Mouse (Mus musculus) cerebellum, adult (tissue): ENCODE results near the gene Mpdu1.
"Not testable (repeated sequence)": the region's sequence is repeated elsewhere in the genome, so short reads cannot be mapped to it uniquely, and the experiment has no call there.

Experiments used
- ATAC-seq: cut with Nextera tagmentation; 2 replicates; pipeline ENCODE4 v1.9.2; 2017; ENCODE audit warnings: mild to moderate bottlenecking, moderate library complexity, mixed read lengths; ENCODE audit not compliant: insufficient number of reproducible peaks, low FRiP score, low TSS enrichment

Mpdu1 gene

GRCm38 (mm10) chr11:69662213-69662966 is at the start of gene Mpdu1:
TSS of gene Mpdu1 (minus strand) at chr11:69662642.
- ATAC-seq = peak; percentile 90

GRCm38 (mm10) chr11:69711082-69711481 is 48.6 kb upstream of the Mpdu1 start:
- ATAC-seq = no peak

- ATAC-seq = no peak
Measured at GRCm38 (mm10) chr11:69710470-69710869, 48.0 kb upstream of the Mpdu1 start.

DNA sequence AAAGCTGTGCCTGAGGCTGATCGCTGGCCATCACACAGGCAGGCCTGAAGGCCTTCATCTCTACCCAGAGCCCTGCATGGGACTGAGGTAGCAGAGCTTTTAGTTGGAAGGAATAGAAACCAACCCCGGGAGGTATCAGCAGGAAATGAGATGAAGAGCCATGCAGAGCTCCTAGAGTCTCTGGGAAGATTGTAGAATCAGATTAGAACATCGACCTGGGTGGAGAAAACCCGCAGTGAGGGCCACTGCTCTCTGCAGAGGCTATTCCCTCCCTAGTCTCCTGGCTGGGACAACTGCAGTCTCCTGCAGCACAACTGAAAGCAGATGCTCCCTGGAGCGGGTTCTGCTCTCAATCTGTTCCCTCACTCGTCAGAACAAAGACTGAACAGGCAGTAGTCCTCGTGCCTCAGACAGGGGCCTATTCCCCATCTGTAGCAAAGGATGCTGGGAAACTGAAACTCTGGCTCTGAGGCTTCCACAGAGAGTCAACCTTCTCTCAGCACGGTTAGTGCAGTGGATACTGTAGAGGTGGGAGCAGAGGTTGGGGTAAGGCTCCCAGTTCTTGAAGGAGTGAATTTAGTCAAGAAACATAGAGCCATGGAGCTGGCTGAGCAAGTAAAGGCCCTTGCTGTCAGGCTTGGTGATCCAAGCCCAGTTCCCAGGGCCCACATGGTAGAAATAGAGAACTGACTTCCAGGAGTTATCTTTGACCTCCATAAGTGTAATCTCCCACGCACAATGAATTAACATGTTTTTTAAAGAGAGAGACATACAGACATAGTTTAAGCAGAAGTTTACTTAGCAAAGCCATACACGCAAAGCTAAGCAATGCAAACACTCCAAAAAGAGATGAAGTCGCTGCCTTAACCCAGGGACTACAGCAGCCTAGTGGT is 47.4 kb upstream of the Mpdu1 start:
- no peak for ATAC-seq

DNA sequence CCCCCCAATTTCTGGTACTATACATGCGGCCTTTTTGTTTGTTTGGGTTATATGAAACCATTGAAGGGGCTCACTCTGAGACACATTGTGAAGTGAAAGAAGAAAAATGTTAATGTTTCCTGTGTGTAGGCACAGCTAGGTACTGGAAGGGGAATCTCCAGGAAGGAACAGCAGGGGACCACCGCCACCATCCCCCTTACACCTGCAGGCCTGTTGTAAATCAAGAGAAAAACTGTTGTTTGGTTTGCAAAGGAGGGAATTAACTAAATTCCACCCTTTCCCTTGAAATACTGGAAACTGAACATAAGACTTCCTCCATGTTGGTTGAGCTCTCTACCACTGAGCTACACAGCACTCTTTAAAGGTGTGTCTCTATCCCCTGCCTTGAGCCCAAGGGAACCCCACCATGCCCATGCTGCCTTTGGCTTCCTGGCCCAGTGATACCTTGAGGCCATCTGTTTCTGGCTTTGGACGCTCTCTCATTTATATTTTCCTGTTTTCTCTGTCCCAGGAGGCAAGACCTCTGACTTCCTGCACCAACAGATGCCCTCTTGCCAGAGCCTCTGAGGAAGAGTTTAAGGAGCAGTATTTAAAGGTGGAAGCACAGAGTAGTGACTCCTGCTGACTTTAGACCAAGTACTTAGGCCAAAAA is 46.3 kb upstream of the Mpdu1 start:
- no peak for ATAC-seq

- no peak for ATAC-seq
Measured at GRCm38 (mm10) chr11:69707873-69708381, 45.5 kb upstream of the Mpdu1 start.

DNA sequence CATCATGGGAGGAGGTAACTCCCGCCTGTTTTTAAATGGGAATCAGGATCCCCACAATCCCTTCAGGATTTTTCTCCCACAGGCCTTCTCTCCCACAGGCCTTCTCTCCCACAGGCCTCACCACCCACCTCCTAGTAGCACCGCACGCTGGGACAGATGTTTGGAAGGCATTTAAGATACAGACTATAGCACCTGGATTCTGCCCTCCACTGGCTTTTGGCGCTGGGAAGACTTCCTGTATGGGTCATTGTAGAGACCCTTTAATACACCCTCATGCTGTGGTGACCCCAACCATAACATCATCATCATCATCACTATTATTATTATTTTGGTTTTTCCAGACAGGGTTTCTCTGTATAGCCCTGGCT is 45.0 kb upstream of the Mpdu1 start:
- no peak for ATAC-seq

DNA sequence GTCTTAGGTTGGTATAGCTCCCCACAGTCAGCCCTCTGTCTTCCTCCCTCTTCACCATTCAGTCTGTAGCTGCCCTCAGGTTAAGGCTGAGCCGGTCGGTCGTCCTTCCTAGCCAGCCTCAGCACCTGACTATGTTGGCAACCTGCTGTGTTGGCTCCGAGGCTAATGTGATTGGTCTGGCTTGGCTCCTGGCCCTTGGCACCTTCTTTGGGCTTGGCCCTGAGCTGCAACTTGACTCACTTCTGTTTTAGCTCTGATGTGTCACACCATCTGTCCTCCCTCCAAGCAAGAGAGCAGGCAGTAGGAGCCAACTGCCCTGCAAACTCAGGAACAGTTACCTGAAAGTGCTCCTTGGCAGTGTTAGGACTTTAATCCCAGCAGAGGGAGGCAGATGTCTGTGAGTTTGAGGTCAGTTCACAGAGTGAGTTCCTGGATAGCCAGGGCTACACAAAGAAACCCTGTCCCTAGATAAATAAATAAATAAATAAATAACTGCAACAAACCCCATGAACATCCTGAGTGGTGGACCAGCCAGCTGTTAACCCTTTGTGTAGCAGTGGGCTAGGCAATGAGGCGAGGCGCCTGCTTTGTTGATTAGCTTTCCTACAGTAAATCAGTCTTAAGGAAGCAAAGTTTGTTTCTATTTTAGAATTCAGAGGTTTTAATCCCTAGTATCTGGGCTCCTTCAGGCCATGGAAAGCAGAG is 44.5 kb upstream of the Mpdu1 start:
- ATAC-seq = peak; percentile 89; the same call in 1 of the 2 replicates

DNA sequence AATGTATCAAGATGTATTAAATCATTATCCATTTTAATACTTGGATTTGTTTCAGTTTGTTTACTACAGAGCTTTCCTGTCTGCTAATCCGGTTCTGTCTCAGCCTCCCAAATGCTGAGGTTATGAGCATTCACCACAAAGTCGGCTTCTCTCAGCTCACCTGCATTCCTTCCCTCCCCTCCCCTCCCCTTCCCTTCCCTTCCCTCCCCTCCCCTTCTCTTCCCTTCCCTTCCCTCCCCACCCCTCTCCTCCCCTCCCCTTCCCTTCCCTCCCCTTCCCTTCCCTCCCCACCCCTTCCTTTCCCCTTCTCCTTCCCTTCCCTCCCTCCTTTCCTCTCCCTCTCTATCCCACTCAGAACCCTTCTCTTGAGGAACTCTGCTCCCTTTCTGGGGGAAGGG is 42.2 kb upstream of the Mpdu1 start:
- ATAC-seq = no peak

- no peak for ATAC-seq
Measured at GRCm38 (mm10) chr11:69703814-69704612, 41.6 kb upstream of the Mpdu1 start.

- ATAC-seq = not testable (repeated sequence)
Measured at GRCm38 (mm10) chr11:69703381-69703780, 40.9 kb upstream of the Mpdu1 start.

GRCm38 (mm10) chr11:69702886-69703285 is 40.4 kb upstream of the Mpdu1 start:
- ATAC-seq = not testable (repeated sequence)

GRCm38 (mm10) chr11:69699595-69699994 is 37.2 kb upstream of the Mpdu1 start:
- ATAC-seq = no peak

- ATAC-seq = no peak
Measured at GRCm38 (mm10) chr11:69698574-69698973, 36.1 kb upstream of the Mpdu1 start.

DNA sequence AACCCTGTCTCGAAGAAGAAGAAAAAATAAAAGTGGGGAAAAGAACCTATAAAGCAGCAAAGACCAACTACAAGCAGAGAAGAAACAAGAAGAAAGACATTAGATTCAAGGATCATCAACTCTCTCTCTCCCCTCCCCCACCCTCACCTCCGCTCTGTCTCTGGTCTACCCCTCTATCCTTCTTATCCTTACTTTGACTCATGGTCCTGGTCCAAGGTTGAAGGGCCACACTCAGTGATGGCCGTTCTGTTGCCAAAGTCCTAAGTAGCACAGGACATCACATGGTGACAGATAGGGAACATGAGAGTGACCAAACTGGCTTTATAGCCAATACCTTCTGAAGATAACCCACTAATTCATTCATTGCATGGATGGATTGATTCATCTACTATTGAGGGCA is 35.0 kb upstream of the Mpdu1 start:
- ATAC-seq = no peak

GRCm38 (mm10) chr11:69695361-69696181 is 33.1 kb upstream of the Mpdu1 start, which contains the start of the genes Tnfsf12 and Tnfsfm13:
TSS of gene Tnfsf12 (minus strand) at chr11:69695849.
TSS of gene Tnfsfm13 (minus strand) at chr11:69696098.
- peak; percentile 45; the same call in 1 of the 2 replicates for ATAC-seq

GRCm38 (mm10) chr11:69695046-69695360 is 32.6 kb upstream of the Mpdu1 start:
- no peak for ATAC-seq

GRCm38 (mm10) chr11:69693421-69693965 is 31.1 kb upstream of the Mpdu1 start:
- no peak for ATAC-seq
